Mouse (Mus musculus): ENCODE data around the gene Phospho1.

Gene Phospho1

DNA sequence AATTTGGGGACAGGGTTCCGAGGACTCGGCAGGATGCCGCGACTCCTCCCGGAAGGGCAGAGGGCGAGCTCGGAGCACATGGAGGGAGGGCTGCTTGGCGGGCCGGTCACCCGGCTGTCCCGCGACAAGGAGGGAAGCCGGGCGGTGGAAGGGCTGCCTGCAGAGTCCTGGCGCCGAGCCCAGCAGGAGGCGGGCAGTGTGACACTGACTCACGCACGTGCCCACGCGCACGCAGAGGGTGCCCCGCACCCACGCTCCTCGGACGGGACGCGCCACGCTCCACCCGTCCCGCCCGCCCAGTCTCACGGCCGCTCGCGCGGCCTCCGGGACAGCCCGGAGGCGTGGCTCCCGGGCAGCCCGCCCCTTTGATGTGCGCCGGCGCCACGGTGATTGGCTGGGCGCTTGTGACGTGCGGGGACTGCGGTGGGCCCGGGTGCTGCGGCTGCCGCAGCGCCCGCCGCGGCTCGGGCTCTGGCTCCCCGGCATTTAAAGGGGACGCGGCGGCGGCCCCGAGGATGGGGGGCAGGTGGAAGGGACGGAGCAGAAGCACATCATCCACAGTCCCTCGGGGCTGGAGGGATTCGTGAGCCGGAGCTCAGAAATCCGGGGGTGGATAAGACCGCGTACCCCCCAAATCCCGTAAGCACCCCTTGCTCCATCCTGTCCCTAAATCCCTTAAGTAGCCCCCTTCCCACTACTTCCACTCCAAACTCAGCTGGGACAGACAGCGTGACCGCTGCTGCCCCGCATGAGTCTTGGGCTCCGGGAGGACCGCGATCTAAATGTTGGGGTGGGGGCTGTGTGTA, at the start of gene Phospho1:
Gene Phospho1 (plus strand): TSS at position 429 of the 806 bp plus-strand sequence.
- peak; percentile 77 to 88 for DNase-seq (ENCODE audit: low spot score in 2 of 2)

DNA sequence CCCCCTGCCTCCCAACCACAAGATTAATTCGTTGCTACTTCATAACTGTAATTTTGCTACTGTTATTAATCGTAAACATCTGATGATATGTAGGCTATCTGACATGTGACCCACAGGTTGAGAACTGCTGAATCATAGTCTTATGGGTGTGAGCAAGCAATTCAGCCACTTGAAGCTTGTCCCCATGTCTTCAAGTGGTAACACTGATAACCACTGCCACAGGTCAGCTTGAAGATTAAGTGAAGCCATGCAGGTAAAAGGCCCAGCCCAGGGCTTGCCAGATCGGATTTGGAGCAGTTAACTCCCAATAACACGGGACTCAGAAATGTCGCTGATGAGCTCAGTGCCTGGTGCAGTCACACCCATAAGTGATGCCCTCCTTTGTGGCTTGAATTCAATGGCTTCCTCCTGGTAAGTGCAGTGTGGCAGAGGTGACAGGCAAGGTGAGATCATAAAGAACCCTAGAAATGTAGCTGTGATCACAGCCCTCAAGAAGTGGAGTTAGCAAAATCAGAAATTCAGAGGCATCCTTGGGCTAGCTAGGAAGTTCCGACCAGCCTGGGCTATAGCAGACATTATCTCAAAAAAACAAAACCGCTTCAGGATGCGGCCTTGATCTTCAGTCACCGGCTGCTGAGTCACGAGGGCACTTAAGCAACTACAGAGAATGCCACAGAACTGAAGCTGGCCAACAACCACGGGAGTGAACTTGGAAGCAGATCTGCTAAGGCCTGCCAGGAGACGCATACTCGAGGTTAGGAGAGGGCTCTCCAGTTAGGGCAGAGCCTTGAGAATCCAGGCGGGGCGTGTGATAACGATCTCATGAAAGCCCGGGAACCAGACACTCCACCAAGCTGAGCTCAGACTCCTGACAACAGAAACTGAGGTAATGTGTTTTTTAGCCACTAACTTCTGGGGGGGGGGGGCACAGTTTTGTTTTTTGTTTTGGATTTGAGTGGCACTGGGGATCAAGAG, 46.7 kb upstream of the Phospho1 start:
- no peak for DNase-seq (ENCODE audit: low spot score in 2 of 2)

DNA sequence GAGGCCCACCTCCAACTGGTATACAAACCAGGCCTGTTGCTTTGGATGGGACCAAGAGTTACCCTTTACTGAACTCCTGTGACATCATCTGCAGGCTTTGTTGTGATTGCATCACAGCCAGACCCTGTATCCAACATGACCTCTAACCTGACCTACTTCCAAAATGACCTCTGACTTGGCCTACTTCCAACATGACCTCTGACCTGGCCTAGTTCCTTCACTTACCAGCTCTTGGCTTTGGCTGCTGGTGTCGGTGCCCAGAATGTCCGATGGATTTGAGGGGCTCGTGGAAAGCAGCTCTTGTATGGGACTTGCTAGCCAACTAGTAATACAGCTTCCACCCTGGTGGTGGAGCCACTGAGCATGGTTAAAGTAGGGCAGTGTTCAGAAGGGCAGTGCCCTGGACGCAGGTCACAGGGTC, 45.5 kb upstream of the Phospho1 start:
- DNase-seq (ENCODE audit: low spot score in 2 of 2) = no peak

DNA sequence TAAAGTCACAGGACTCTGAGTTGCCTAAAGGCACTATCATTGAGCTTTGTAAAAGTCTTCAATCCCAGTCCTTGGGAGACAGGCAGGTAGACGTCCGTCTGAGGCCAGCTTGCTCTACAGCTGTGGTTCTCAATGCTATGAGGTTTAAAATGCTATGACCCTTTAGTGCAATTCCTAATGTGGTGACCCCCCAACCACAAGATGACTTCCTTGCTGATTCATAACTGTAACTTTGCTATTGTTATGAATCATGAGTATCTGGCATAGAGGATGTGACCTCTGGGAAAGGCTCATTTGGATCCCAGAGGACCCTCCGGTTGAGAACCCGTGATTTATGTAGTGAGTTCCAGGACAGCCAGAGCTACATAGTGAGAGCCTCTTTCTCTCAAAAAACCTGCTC, 44.9 kb upstream of the Phospho1 start:
- no peak for DNase-seq (ENCODE audit: low spot score in 2 of 2)

DNA sequence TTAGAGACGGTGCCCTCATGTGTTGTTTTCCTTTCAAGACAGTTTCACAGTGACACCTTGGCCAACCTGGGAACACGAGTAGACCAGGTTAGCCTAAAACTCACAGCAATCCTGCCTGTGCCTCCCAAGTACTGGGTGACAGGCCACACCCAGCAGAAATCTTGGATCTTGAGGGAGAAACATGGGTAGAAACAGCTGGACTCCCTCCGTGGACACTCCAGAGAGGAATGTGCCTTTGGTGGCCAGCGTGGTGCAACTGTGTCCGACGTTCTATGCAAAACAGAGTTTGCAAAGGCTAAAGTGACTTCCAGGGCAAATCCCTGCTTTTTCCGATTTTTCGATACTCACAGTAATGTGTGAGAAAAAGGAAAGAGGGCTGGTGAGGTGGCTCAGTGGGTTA, 43.8 kb upstream of the Phospho1 start:
- no peak for DNase-seq (ENCODE audit: low spot score in 2 of 2)

DNA sequence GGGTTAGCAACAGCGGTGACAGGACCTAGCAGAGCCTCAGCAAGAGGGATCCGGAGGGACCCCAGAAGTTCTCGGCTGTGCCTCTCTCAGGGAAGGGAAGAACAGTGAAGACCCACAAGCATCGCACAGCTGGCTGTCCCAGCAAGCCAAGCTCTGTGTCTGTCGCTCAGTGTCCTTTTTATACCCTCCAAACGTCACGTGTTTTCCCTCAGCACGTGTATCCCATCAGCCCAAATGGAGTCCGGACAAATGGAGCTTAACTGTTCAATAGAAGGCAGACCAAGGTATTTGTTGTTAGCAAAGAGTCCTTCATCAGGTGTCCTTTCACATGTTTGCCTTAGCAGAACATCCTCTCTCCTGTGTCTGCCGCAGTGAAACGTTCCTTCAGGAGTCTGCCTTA, 42.7 kb upstream of the Phospho1 start:
- DNase-seq (ENCODE audit: low spot score in 2 of 2) = no peak

DNA sequence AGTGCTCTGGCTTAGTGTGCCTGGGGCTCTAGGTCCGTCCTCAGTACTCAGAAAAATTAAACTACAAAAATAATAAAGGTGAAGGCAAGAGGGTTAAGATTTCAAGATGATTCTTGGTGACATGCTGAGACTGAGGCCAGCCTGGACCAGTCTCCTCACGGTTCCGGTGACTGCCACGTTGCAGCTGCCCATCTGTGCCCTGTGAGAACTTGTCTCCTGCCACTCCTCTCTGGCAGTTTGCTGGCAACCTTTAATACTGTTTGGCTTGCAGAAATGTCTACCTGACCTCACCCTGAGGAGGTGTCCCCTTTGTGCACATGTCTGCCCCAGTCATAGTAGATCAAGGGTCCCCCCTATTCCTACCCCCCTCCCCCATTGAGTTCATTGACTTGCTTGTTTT, 40.8 kb upstream of the Phospho1 start:
- DNase-seq (ENCODE audit: low spot score in 2 of 2) = no peak

DNA sequence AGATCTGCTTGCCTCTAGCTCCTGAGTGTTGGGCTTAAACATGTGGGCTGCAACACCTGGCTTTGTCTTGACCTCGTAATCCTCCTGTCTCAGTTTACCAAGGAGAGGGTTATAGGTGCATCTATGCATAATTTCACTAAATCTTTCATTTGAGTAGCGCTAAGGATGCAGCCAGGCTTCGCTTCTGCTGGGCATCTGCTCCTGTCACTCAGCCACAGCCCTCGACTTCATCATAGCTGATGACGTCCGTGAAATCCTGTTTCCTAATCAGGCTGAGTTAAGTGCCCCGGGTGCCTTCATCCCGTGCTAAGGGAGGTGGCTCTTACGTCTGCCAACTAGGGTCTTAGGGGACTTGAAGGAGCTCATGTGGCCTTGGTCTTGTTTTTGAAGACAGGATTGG, 40.3 kb upstream of the Phospho1 start:
- no peak for DNase-seq (ENCODE audit: low spot score in 2 of 2)

DNA sequence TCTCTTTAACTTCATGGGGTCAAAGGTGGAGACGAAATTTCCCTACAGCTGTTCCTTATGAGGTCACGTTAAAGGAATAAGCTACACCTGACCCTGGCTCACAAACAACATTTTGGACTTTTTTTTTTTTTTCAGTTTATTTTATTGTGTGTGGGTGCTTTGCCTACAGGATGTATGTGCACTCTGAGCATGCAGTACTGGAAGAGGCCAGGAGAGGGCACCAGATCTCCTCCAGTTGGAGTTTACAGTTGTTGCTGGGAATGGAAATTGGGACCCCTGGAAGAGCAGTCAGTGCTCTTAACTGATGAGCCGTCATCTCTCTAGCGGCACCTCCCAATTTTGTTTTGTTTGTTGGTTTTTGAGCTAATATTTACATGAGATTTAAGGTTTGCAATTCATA, 38.6 kb upstream of the Phospho1 start:
- DNase-seq (ENCODE audit: low spot score in 2 of 2) = no peak

DNA sequence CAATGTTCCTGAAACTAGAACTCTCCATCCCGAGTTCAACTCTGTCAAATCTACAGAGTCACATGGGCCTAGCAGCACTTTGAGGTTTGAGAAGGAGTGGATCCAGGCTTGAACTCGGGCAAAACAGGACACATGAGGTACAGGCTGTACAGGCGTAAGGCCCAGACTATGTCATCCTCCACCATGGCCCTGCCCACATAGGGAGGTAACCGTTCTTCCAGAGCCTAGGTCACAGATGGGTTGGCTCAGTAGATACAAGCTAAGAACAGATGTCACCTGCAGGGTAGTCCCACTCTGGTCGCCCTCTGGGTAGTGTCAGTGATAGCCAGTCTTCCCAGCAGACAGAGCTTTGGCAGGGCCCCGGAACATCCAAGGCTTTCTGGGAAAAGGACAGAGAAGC, 37.8 kb upstream of the Phospho1 start:
- no peak for DNase-seq (ENCODE audit: low spot score in 2 of 2)

DNA sequence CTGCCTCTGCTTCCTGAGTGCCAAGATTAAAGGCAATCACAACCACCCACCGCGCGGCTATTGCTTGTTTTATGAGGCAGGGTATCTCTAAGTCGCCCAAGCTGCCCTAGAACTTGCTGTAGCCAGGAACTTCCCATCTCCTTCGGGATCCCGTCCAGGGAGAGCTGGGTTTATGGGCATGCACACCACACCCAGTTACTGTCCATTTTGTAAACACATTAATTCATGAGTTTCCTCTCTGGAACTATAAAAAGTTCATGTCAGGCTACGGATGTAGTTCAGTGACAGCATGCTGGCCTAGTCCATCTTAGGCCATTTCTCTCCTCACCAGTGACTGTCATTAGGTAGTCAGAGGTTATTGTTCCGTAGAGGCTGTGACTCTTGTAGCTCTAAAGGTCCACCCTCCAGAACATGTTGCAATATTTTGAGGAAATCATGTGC, 34.8 kb upstream of the Phospho1 start:
- DNase-seq (ENCODE audit: low spot score in 2 of 2) = no peak

DNA sequence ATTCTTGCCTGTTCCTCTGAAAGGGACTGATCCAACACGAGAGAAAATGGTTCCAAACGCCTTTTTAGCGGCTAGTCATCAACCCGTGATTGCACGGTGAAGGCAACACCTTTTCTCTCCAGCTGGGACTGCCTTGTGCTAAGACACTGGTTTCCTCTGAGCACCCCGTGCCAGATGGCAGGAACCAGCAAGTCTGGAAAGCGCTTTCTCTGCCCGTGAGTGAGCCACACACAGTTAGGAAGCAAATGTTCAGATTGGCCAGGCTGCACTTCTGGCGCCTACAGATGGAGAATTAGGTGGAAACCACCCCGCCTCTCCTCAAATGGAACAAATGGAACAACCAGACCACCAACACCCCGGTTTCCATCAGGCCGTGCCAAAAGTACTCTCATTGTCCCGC, 32.5 kb upstream of the Phospho1 start:
- DNase-seq (ENCODE audit: low spot score in 2 of 2) = peak; percentile 58 to 62

DNA sequence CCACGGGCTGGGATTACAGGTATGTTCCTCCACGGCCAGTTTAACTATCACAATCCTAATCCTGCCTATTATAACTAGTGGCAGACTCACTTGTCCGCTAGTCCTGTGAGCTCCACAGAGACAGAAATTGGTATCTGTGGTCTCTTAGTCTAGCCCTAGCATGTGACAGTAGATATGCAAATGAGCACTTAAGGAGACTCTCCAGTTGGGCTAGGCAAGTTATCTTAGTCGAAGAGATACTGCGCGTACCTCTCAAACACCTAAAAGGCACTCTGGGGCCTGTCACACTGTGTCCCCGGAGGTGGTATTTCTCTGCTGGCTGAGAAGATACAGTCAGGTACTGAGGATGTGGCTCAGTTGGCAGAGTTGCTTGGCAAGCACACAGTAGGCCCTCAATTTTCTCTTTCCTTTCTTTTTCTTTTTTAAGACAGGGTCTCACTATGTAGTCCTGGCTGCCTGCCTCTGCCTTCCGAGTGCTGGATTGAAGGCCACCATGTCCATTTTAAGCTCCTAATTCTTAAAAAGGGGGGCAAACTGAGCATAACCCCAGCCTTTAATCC, 31.3 kb upstream of the Phospho1 start:
- DNase-seq (ENCODE audit: low spot score in 2 of 2) = no peak

DNA sequence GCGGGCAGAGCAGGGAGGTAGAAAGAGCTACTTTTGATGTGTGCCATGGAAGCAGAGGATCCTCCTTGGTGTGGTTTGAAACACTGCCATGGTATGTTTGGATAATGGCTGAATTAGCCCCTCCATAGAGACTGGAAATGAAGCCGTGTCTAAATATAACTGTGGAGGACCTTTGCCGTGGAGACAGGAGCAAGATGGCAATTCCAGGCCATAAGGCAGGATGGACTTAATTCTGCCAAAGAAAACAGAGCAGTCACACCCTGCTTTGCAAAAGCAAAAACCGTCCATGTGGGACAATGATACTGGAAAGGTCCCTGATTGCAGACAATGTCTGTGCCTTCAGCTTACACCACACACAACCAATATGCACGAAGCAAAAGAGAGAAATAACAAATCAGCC, 30.1 kb upstream of the Phospho1 start:
- no peak for DNase-seq (ENCODE audit: low spot score in 2 of 2)

DNA sequence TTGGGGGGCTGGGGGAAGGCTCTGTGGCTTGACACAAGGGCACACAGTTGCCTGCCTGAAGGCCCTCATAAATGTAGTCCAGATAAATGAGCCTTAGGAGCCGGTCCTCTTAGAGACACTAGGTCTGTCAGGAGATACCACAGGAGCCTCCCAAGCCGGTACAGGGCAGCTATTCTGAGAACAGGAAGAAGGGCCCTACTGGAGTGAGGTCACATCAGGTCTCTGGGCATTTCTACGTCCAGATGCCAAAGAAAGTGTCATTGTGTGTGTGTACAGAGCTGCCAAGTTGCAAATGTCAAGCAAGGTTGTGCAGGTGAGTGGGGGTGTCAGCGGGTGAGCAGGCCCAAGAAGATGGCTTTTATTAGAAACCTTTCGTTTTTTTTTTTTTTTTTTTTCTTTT, 28.7 kb upstream of the Phospho1 start:
- DNase-seq (ENCODE audit: low spot score in 2 of 2) = no peak

DNA sequence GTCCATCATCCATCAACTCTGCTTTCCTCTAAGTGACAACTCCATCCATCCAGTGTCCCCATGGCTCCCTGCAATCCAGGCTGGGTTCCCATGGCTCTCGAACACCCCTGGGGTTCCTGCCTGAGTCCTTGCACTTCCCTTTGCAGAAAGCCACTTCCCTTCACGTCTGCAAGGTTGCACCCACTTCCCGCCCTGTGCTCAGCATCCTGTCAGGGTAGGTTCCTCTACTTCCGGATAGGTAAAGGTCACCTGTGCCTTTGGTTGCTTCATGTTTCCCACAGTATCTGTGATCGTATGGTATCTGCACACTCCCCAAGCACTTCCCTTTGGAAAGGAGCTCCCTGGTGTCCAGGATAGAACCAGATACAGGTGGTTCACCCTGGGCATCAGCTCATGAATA, 19.3 kb upstream of the Phospho1 start:
- no peak for DNase-seq (ENCODE audit: low spot score in 2 of 2)

DNA sequence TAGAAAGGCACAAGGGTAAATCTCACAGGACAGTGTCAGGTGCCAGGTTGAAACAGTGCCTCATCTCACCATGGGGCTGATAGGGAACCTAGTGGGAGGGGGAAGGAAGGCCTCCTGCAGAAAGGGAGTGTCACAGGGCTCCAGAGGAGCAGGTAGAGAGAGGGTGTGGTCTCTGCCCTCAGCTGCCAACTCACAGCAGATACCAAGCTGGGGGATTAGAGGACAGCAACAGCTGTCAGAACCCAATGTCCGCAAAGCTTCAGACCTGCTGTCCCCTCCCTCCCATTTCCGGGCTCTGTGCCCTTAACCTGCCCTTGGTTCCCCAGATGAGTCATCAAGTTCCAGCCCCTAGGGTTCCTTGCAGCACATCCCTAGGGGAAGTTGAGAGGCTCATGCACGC, 18.8 kb upstream of the Phospho1 start:
- DNase-seq (ENCODE audit: low spot score in 2 of 2) = no peak

DNA sequence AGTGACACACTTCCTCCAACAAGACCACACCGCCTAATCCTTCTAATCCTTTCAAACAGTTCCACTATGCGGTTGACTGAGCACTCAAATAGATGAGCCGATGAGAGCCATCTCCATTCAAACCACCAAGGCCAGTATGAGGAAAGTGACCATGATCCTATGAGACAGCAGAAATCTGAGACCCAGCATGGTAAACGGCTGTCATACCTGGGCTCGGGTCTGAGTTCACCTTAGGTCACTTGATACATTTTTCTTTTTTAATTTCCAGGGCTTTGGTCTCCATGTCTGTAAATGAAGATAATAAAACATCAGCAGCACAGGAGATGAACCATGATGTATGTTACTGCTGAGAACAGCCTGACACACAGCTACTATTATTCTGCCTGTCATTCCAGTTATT, 16.4 kb upstream of the Phospho1 start:
- DNase-seq (ENCODE audit: low spot score in 2 of 2) = no peak

DNA sequence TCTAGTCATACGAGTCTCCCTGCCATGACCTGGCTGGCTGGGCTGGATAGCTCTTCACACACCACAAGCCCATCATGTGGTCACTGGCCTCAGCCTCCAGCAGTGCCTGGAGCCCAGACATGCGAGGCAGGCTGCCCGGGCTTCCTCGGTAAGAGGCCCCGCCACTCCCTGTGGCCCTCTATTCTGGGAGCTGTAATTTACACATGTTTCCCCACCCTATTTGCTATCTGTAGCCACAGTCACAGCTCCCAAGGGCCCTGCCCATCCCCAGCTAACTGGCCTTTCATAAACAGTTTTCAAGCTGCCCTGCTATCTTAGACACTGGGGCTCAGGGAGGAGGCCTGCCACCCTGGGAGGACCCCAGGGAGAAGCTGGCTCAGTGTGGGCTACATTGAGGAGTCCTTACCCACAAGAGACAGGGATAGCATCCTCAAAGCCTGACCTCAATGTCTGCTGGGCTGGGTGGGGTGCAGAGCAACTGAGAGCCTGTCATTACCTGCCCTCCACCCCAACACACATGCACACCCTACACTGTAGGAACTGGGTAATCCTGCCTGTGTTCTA, 15.8 kb upstream of the Phospho1 start:
- DNase-seq (ENCODE audit: low spot score in 2 of 2) = no peak

DNA sequence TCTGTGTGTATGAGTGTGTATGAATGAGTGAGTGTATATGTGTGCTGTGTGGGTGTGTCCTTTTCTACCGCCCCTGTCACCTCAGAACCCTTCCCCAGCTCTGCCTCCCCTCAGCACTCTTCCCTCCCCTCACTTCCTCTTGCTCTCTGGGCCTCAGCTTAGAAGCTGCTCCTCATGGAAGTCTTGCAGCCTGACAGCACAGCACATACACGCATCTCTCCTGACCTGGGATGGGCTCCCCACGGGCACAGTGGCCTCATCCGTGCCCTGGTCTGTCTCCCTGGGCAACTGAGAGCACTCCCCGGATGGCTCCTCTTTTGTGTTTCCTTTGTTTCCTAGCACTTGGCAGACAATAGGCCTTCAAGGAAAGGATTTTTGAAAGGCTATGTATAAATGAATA, 14.7 kb upstream of the Phospho1 start:
- no peak for DNase-seq (ENCODE audit: low spot score in 2 of 2)

DNA sequence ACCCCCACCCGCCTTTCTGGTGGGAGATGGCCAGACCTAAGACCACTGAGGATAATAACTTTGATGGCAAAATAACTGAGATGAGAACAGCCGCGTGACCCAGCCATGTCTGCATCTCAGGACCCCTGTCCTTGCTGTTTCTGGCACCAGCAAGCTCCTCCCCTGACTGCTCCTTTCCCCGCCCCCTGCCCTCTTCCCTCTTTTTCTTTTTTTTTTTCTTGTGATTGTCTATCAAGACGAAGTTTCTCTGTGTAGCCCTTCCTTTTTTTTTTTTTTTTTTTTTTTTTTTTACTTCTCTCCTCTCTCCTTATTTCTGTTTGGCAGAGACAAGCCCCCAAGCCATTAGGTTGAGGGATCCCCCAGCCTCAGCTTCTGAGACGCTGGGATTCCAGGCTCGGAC, 13.5 kb upstream of the Phospho1 start:
- DNase-seq (ENCODE audit: low spot score in 2 of 2) = no peak

DNA sequence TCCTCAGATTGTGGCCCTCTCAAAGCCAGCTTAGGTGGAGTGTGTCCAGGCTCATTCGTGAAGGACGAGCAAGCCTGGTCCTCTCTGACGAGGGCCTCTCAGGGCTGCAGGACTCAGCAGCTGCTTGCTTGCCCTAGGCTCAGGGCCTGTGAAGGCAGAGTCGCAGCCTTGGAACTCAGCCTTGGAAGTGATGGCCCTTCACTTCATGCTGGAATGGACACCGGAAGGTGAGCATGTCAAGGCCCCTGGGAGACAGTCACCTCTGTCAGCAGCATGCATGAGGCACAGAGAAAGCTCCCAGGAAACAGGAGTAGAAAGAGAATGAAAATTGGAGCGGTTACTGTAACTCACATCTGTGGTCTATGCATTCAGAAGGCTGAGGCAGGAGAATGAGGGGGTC, 12.6 kb upstream of the Phospho1 start:
- no peak for DNase-seq (ENCODE audit: low spot score in 2 of 2)

All from right cerebral cortex, postnatal 36 days (tissue).